Mouse (Mus musculus) thymus, adult 2 months (tissue): Measurements from ENCODE around the gene Tcp11x2.

Experiments used
- CTCF ChIP-seq: fragments of 200-500 bp; IDR thresholded peaks from 2 replicates; pipeline ENCODE4 v1.5.1; 2012; ENCODE audit warnings: mild to moderate bottlenecking, control low read depth, low read length, moderate library complexity, borderline replicate concordance; ENCODE audit not compliant: control insufficient read depth, poor library complexity, insufficient read depth; ENCODE audit errors: extremely low read depth
- POLR2A ChIP-seq: fragments of 200-500 bp; IDR thresholded peaks from 2 replicates; pipeline ENCODE4 v1.6.1; 2012; ENCODE audit warnings: mild to moderate bottlenecking, low read length, control low read depth, moderate library complexity; ENCODE audit not compliant: control insufficient read depth, poor library complexity, insufficient read depth; ENCODE audit errors: extremely low read depth

DNA sequence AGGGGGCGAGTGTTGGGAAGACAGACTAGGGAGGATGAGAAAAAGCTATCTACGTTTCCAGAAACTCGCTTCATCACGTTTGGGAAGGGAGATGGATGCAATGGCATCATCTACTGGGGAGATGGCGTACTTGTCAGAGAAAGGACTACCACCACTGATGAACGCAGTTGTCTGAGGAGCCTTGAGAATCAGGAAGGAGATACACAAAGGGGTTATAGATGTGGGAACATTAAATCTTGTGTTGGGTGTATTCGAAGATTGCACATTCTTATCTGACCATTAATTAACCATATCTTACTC, 49.4 kb upstream of the Tcp11x2 start:
- TF ChIP-seq CTCF (no peak), POLR2A (no peak)
